8 mouse cellular contexts compared by ENCODE assay signal in the genomic region with DNA sequence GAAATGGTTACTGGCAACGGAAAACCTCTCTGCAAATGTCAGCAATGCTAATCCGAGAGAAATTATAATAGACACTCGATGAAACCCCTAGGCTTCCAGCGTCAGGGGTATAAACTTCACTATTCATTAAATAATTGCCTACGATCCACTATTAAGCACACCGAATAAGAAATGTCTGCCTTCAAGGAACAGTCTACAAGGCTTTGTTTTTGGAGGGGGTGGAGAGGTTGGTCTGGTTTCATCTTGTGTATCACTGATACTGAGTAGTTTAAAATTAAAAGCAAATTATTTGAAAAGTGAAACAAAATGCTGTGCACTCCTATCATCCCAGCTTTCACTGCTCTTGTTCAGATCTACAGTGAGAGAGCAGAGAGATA. TPM values are rescaled to one million over a fixed set of nuclear protein-coding genes. Genes with fewer than 3 reads are reported as not detected.
DNase-seq lines count a peak whose midpoint lies in the region; ATAC-seq and TF ChIP-seq lines count a peak whose summit lies in the region.

No protein-coding gene starts in this region.

- ATAC-seq in embryonic facial prominence, embryonic 15.5 days (ENCODE audit: insufficient number of reproducible peaks, low FRiP score, low TSS enrichment, low read depth), result peak; percentile 39
- peak; percentile 72 for ATAC-seq in neural tube, embryonic 13.5 days (ENCODE audit: low read depth)

- no peaks in the 10 kb centered on the region for H3K36me3 ChIP-seq in embryonic facial prominence, embryonic 15.5 days
- no peaks in the 10 kb centered on the region for H3K36me3 ChIP-seq in limb, embryonic 10.5 days
- no peaks in the 10 kb centered on the region for H3K36me3 ChIP-seq in neural tube, embryonic 13.5 days
- no peaks in the 10 kb centered on the region for H3K36me3 ChIP-seq in thymus, adult 2 months (ENCODE audit: control insufficient read depth, insufficient read depth, low read length)

- peak overlapping the region; percentile 79 for H3K4me3 ChIP-seq in layer of hippocampus, adult 2 months
- peak overlapping the region; percentile 85 for H3K4me3 ChIP-seq in embryonic facial prominence, embryonic 15.5 days (replicated peaks)
- peak overlapping the region; percentile 86 for H3K4me3 ChIP-seq in limb, embryonic 10.5 days
- peak overlapping the region; percentile 65 for H3K4me3 ChIP-seq in neural tube, embryonic 13.5 days
- H3K4me3 ChIP-seq in thymus, adult 2 months (ENCODE audit: control insufficient read depth, insufficient read depth, low read length), result no peak overlapping the region

- H3K4me2 ChIP-seq in embryonic facial prominence, embryonic 15.5 days (replicated peaks), result peak overlapping the region; percentile 54
- peak overlapping the region; percentile 59 for H3K4me2 ChIP-seq in neural tube, embryonic 13.5 days

- 1% methylated on average over 6 of the region's 6 CpGs for WGBS in embryonic facial prominence, embryonic 15.5 days
- 4% methylated on average over 6 of the region's 6 CpGs for WGBS in limb, embryonic 10.5 days
- WGBS in neural tube, embryonic 13.5 days, result 4% methylated on average over 6 of the region's 6 CpGs
- under 1% methylated on average over 6 of the region's 6 CpGs for WGBS in thymus, adult 2 months

- TF ChIP-seq POLR2A in thymus, adult 2 months (IDR thresholded peaks at IDR 0.05; ENCODE audit: control insufficient read depth, extremely low read depth, insufficient read depth, low read length, poor library complexity), result no peak

- peak overlapping the region; percentile 89 for H3K27ac ChIP-seq in layer of hippocampus, adult 2 months
- peak overlapping the region; percentile 95 for H3K27ac ChIP-seq in embryonic facial prominence, embryonic 15.5 days (replicated peaks)
- H3K27ac ChIP-seq in limb, embryonic 10.5 days, result peak overlapping the region; percentile 96
- H3K27ac ChIP-seq in neural tube, embryonic 13.5 days (replicated peaks), result peak overlapping the region; percentile 74
- no peak overlapping the region for H3K27ac ChIP-seq in thymus, adult 2 months (ENCODE audit: control insufficient read depth, insufficient read depth, low read length)

- no peak for TF ChIP-seq CTCF in layer of hippocampus, adult 2 months (conservative IDR thresholded peaks at IDR 0.05)
- TF ChIP-seq CTCF in thymus, adult 2 months (IDR thresholded peaks at IDR 0.05; ENCODE audit: borderline replicate concordance, control insufficient read depth, extremely low read depth, insufficient read depth, low read length, poor library complexity), result no peak

- H3K9me3 ChIP-seq in embryonic facial prominence, embryonic 15.5 days (replicated peaks), result no peaks in the 10 kb centered on the region
- no peaks in the 10 kb centered on the region for H3K9me3 ChIP-seq in limb, embryonic 10.5 days (replicated peaks)
- no peaks in the 10 kb centered on the region for H3K9me3 ChIP-seq in neural tube, embryonic 13.5 days

- no peaks in the 10 kb centered on the region for H3K27me3 ChIP-seq in embryonic facial prominence, embryonic 15.5 days
- no peaks in the 10 kb centered on the region for H3K27me3 ChIP-seq in limb, embryonic 10.5 days (ENCODE audit: low read depth, poor library complexity, severe bottlenecking)
- H3K27me3 ChIP-seq in neural tube, embryonic 13.5 days, result no peaks in the 10 kb centered on the region
- H3K27me3 ChIP-seq in thymus, adult 2 months (ENCODE audit: control insufficient read depth, insufficient read depth, low read length), result no peaks in the 10 kb centered on the region

- H3K9ac ChIP-seq in embryonic facial prominence, embryonic 15.5 days, result no peak overlapping the region
- H3K9ac ChIP-seq in neural tube, embryonic 13.5 days, result peak overlapping the region; percentile 55; the same call in 1 of the 2 replicates

- peaks cover 20% of the 10 kb centered on the region for H3K4me1 ChIP-seq in embryonic facial prominence, embryonic 15.5 days
- peaks cover 17% of the 10 kb centered on the region for H3K4me1 ChIP-seq in limb, embryonic 10.5 days
- H3K4me1 ChIP-seq in neural tube, embryonic 13.5 days (replicated peaks), result peaks cover 36% of the 10 kb centered on the region
- H3K4me1 ChIP-seq in thymus, adult 2 months (replicated peaks; ENCODE audit: control insufficient read depth, insufficient read depth, low read length), result peaks cover 5% of the 10 kb centered on the region; the same call in 1 of the 2 replicates

- DNase-seq in layer of hippocampus, adult 2 months (ENCODE audit: low spot score in 2 of 2), result no peak
- no peak for DNase-seq in layer of hippocampus, postnatal 10 days (ENCODE audit: low spot score in 2 of 2)
- no peak for DNase-seq in limb, embryonic 10.5 days (ENCODE audit: low spot score)
- no peak for DNase-seq in thymus, postnatal 25 days
- no peak for DNase-seq in thymus, adult 2 months
- no peak for DNase-seq in adrenal gland, postnatal 25 days

RNA-seq across cellular contexts. Expression of a gene that starts 0.4 kb away (rescaled TPM):
- total RNA-seq in layer of hippocampus, adult 2 months (2021), result 10 to 100 TPM; 16.5 to 17.7 TPM
- 10 to 100 TPM; 26.2 to 29.3 TPM for total RNA-seq in layer of hippocampus, postnatal 10 days (2021)
- 47.9 and 50.8 TPM in 2 replicates for polyA plus RNA-seq in embryonic facial prominence, embryonic 15.5 days (2015; fragmentation: Nextera tagmentation; extraction: Ambion mirVana)
- polyA plus RNA-seq in limb, embryonic 10.5 days (2016; fragmentation: Nextera tagmentation; extraction: Ambion mirVana), result 41.4 and 44.1 TPM in 2 replicates
- polyA plus RNA-seq in neural tube, embryonic 13.5 days (2015; fragmentation: Nextera tagmentation; extraction: Ambion mirVana), result 40.8 and 44.6 TPM in 2 replicates
- polyA plus RNA-seq in thymus, adult 2 months (2012; rRNA removed), result 6.6 and 7.2 TPM in 2 replicates
- 29.9 and 58.2 TPM in 2 replicates for total RNA-seq in adrenal gland, postnatal 25 days (2021)

RNA-seq across cellular contexts. Expression of a gene that starts 46.9 kb away (rescaled TPM):
- 1 to 10 TPM; 4.1 to 4.9 TPM for total RNA-seq in layer of hippocampus, adult 2 months (2021)
- total RNA-seq in layer of hippocampus, postnatal 10 days (2021), result under 1 TPM; 0.36 to 0.39 TPM
- 4.0 and 4.4 TPM in 2 replicates for polyA plus RNA-seq in embryonic facial prominence, embryonic 15.5 days (2015; fragmentation: Nextera tagmentation; extraction: Ambion mirVana)
- polyA plus RNA-seq in limb, embryonic 10.5 days (2016; fragmentation: Nextera tagmentation; extraction: Ambion mirVana), result 0.93 TPM in 2 replicates
- 0.47 TPM in 2 replicates for polyA plus RNA-seq in neural tube, embryonic 13.5 days (2015; fragmentation: Nextera tagmentation; extraction: Ambion mirVana)
- 0.56 and 9.0 TPM in 2 replicates for polyA plus RNA-seq in thymus, adult 2 months (2012; rRNA removed)
- 0.61 TPM in 1 of 2 replicates, not detected in the other for total RNA-seq in adrenal gland, postnatal 25 days (2021)

RNA-seq across cellular contexts. Expression of a gene that starts 59.4 kb away (rescaled TPM):
- total RNA-seq in layer of hippocampus, adult 2 months (2021), result 10 to 100 TPM; 70.9 to 88.3 TPM
- total RNA-seq in layer of hippocampus, postnatal 10 days (2021), result 10 to 100 TPM; 51.9 to 58.7 TPM
- 32.2 and 34.2 TPM in 2 replicates for polyA plus RNA-seq in embryonic facial prominence, embryonic 15.5 days (2015; fragmentation: Nextera tagmentation; extraction: Ambion mirVana)
- polyA plus RNA-seq in limb, embryonic 10.5 days (2016; fragmentation: Nextera tagmentation; extraction: Ambion mirVana), result 63.7 and 65.8 TPM in 2 replicates
- 53.1 and 56.9 TPM in 2 replicates for polyA plus RNA-seq in neural tube, embryonic 13.5 days (2015; fragmentation: Nextera tagmentation; extraction: Ambion mirVana)
- polyA plus RNA-seq in thymus, adult 2 months (2012; rRNA removed), result 6.0 and 8.2 TPM in 2 replicates
- 233 and 253 TPM in 2 replicates for total RNA-seq in adrenal gland, postnatal 25 days (2021)
